ENCODE assay signal across 18 mouse cellular contexts in genomic region chr11:35294670-35295069, GRCm38 (mm10).
DNase-seq lines count a peak whose midpoint lies in the region; ATAC-seq and TF ChIP-seq lines count a peak whose summit lies in the region.
"Had no signal": no experiment of that assay in that cellular context is flagged by ENCODE, and none has a peak within 500 bp of the region (broad histone marks: within the 10 kb centered on the region; RNA-seq: fewer than 3 reads in every experiment).

No protein-coding gene starts in this region.

- H3K9ac ChIP-seq in forebrain, embryonic 13.5 days: no peak overlapping the region
- no peak overlapping the region for H3K9ac ChIP-seq in forebrain, embryonic 11.5 days (ENCODE audit: low read length)
- H3K9ac ChIP-seq in intestine, embryonic 16.5 days (ENCODE audit: low read depth, low read length): no peak overlapping the region
- H3K9ac ChIP-seq in intestine, embryonic 15.5 days: no peak overlapping the region
- no peak overlapping the region for H3K9ac ChIP-seq in kidney, embryonic 16.5 days (replicated peaks; ENCODE audit: low read length)
- H3K9ac ChIP-seq in forebrain, embryonic 15.5 days (replicated peaks): no peak overlapping the region
- no peak overlapping the region for H3K9ac ChIP-seq in stomach, postnatal 0 days (ENCODE audit: low read length)
- H3K9ac ChIP-seq: embryonic facial prominence, embryonic 13.5 days; heart, embryonic 15.5 days had no signal

- H3K4me3 ChIP-seq in forebrain, embryonic 13.5 days: no peak overlapping the region
- H3K4me3 ChIP-seq in forebrain, embryonic 11.5 days (ENCODE audit: low read depth, low read length): no peak overlapping the region
- no peak overlapping the region for H3K4me3 ChIP-seq in intestine, embryonic 16.5 days (ENCODE audit: low read length)
- no peak overlapping the region for H3K4me3 ChIP-seq in intestine, embryonic 15.5 days (replicated peaks)
- no peak overlapping the region for H3K4me3 ChIP-seq in kidney, embryonic 16.5 days (ENCODE audit: low read length)
- no peak overlapping the region for H3K4me3 ChIP-seq in forebrain, embryonic 15.5 days
- H3K4me3 ChIP-seq in stomach, postnatal 0 days (ENCODE audit: low read depth, low read length): no peak overlapping the region
- H3K4me3 ChIP-seq: embryonic facial prominence, embryonic 13.5 days; heart, embryonic 10.5 days; heart, embryonic 15.5 days; hindbrain, embryonic 10.5 days had no signal

- no peak for TF ChIP-seq CTCF in stomach, postnatal 0 days (IDR thresholded peaks at IDR 0.05; ENCODE audit: low read depth)

- peak; percentile 19; the same call in 1 of the 2 replicates for ATAC-seq in forebrain, embryonic 13.5 days
- no peak for ATAC-seq in forebrain, embryonic 11.5 days (replicated peaks; ENCODE audit: low FRiP score)
- ATAC-seq in intestine, embryonic 16.5 days: peak; percentile 21; the same call in 1 of the 2 replicates
- no peak for ATAC-seq in intestine, embryonic 15.5 days
- ATAC-seq in kidney, embryonic 16.5 days (ENCODE audit: low FRiP score, low TSS enrichment): no peak
- 0 out of 2 replicates have a peak, but pooled peaks have one; percentile 18 for ATAC-seq in forebrain, embryonic 15.5 days (replicated peaks)
- no peak for ATAC-seq in stomach, postnatal 0 days (ENCODE audit: low FRiP score, low TSS enrichment)
- ATAC-seq: inflammation-experienced regulatory T-cells, adult 6 months had no signal

- WGBS in forebrain, embryonic 13.5 days: 26% methylated on average over 7 of the region's 7 CpGs
- WGBS in forebrain, embryonic 11.5 days: 56% methylated on average over 7 of the region's 7 CpGs
- WGBS in intestine, embryonic 16.5 days: 50% methylated on average over 7 of the region's 7 CpGs
- WGBS in intestine, embryonic 15.5 days: 59% methylated on average over 7 of the region's 7 CpGs
- 39% methylated on average over 7 of the region's 7 CpGs for WGBS in kidney, embryonic 16.5 days
- 13% methylated on average over 7 of the region's 7 CpGs for WGBS in forebrain, embryonic 15.5 days
- 50% methylated on average over 7 of the region's 7 CpGs for WGBS in stomach, postnatal 0 days

- no peak for TF ChIP-seq EP300 in stomach, postnatal 0 days (optimal IDR thresholded peaks at IDR 0.05)

- no peaks in the 10 kb centered on the region for H3K9me3 ChIP-seq in forebrain, embryonic 13.5 days (replicated peaks)
- H3K9me3 ChIP-seq in forebrain, embryonic 11.5 days (ENCODE audit: control insufficient read depth, low read length): no peaks in the 10 kb centered on the region
- H3K9me3 ChIP-seq in intestine, embryonic 16.5 days (ENCODE audit: control insufficient read depth, low read length): no peaks in the 10 kb centered on the region
- H3K9me3 ChIP-seq in intestine, embryonic 15.5 days: no peaks in the 10 kb centered on the region
- H3K9me3 ChIP-seq in kidney, embryonic 16.5 days (ENCODE audit: low read length): no peaks in the 10 kb centered on the region
- no peaks in the 10 kb centered on the region for H3K9me3 ChIP-seq in forebrain, embryonic 15.5 days
- H3K9me3 ChIP-seq in stomach, postnatal 0 days (ENCODE audit: control insufficient read depth, low read length): no peaks in the 10 kb centered on the region
- H3K9me3 ChIP-seq: embryonic facial prominence, embryonic 13.5 days; heart, embryonic 10.5 days; heart, embryonic 15.5 days; hindbrain, embryonic 10.5 days had no signal

- peaks cover 24% of the 10 kb centered on the region for H3K4me1 ChIP-seq in forebrain, embryonic 13.5 days
- no peaks in the 10 kb centered on the region; the same call in 1 of the 2 replicates for H3K4me1 ChIP-seq in forebrain, embryonic 11.5 days (replicated peaks; ENCODE audit: control insufficient read depth, insufficient read depth, low read length)
- 0 out of 2 replicates have a peak, but pooled peaks cover 8% of the 10 kb centered on the region for H3K4me1 ChIP-seq in intestine, embryonic 16.5 days (ENCODE audit: control insufficient read depth, insufficient read depth, low read length)
- H3K4me1 ChIP-seq in intestine, embryonic 15.5 days (replicated peaks): no peaks in the 10 kb centered on the region
- peaks cover 30% of the 10 kb centered on the region for H3K4me1 ChIP-seq in kidney, embryonic 16.5 days (ENCODE audit: insufficient read depth, low read length)
- H3K4me1 ChIP-seq in forebrain, embryonic 15.5 days: peaks cover 18% of the 10 kb centered on the region
- no peaks in the 10 kb centered on the region; the same call in none of the 2 replicates for H3K4me1 ChIP-seq in stomach, postnatal 0 days (replicated peaks; ENCODE audit: control insufficient read depth, insufficient read depth)

- H3K36me3 ChIP-seq in forebrain, embryonic 13.5 days (ENCODE audit: poor library complexity, severe bottlenecking): no peaks in the 10 kb centered on the region
- no peaks in the 10 kb centered on the region for H3K36me3 ChIP-seq in forebrain, embryonic 11.5 days (ENCODE audit: control insufficient read depth, insufficient read depth, low read length)
- H3K36me3 ChIP-seq in intestine, embryonic 16.5 days (ENCODE audit: control insufficient read depth, insufficient read depth, low read length): no peaks in the 10 kb centered on the region
- no peaks in the 10 kb centered on the region for H3K36me3 ChIP-seq in intestine, embryonic 15.5 days
- no peaks in the 10 kb centered on the region for H3K36me3 ChIP-seq in kidney, embryonic 16.5 days (ENCODE audit: insufficient read depth, low read length)
- H3K36me3 ChIP-seq in forebrain, embryonic 15.5 days: no peaks in the 10 kb centered on the region
- no peaks in the 10 kb centered on the region for H3K36me3 ChIP-seq in stomach, postnatal 0 days (ENCODE audit: control insufficient read depth, insufficient read depth, low read length)
- H3K36me3 ChIP-seq: embryonic facial prominence, embryonic 13.5 days; heart, embryonic 10.5 days; heart, embryonic 15.5 days; hindbrain, embryonic 10.5 days had no signal

- no peak overlapping the region for H3K27ac ChIP-seq in forebrain, embryonic 13.5 days
- H3K27ac ChIP-seq in forebrain, embryonic 11.5 days (ENCODE audit: low read depth, low read length): no peak overlapping the region
- no peak overlapping the region for H3K27ac ChIP-seq in intestine, embryonic 16.5 days (ENCODE audit: low read length)
- H3K27ac ChIP-seq in intestine, embryonic 15.5 days: no peak overlapping the region
- peak overlapping the region; percentile 17; the same call in 1 of the 2 replicates for H3K27ac ChIP-seq in kidney, embryonic 16.5 days (ENCODE audit: low read length)
- H3K27ac ChIP-seq in forebrain, embryonic 15.5 days (replicated peaks): no peak overlapping the region
- no peak overlapping the region for H3K27ac ChIP-seq in stomach, postnatal 0 days (replicated peaks)
- H3K27ac ChIP-seq: embryonic facial prominence, embryonic 13.5 days; hindbrain, embryonic 10.5 days had no signal

- DNase-seq in forebrain, embryonic 11.5 days (ENCODE audit: low spot score): no peak
- no peak for DNase-seq in kidney, adult 18-20 months
- DNase-seq in stomach, postnatal 0 days (ENCODE audit: low spot score): no peak
- DNase-seq: cerebellum, adult 18-20 months; cerebellum, adult 9-11 months; cerebellum, postnatal 36 days; gastrocnemius, postnatal 10 days; heart, adult 18-20 months had no signal

- H3K27me3 ChIP-seq in forebrain, embryonic 13.5 days: peaks cover 8% of the 10 kb centered on the region
- no peaks in the 10 kb centered on the region for H3K27me3 ChIP-seq in forebrain, embryonic 11.5 days (ENCODE audit: control insufficient read depth, insufficient read depth, low read length)
- no peaks in the 10 kb centered on the region for H3K27me3 ChIP-seq in intestine, embryonic 16.5 days (replicated peaks; ENCODE audit: control insufficient read depth, insufficient read depth, low read length)
- H3K27me3 ChIP-seq in intestine, embryonic 15.5 days (replicated peaks): no peaks in the 10 kb centered on the region
- no peaks in the 10 kb centered on the region for H3K27me3 ChIP-seq in kidney, embryonic 16.5 days (ENCODE audit: insufficient read depth, low read length)
- no peaks in the 10 kb centered on the region for H3K27me3 ChIP-seq in forebrain, embryonic 15.5 days
- no peaks in the 10 kb centered on the region for H3K27me3 ChIP-seq in stomach, postnatal 0 days (ENCODE audit: control insufficient read depth, insufficient read depth, low read length)
- H3K27me3 ChIP-seq: embryonic facial prominence, embryonic 13.5 days; heart, embryonic 15.5 days had no signal

- H3K4me2 ChIP-seq in forebrain, embryonic 13.5 days: no peak overlapping the region
- no peak overlapping the region for H3K4me2 ChIP-seq in forebrain, embryonic 11.5 days (ENCODE audit: low read depth, low read length, severe bottlenecking)
- H3K4me2 ChIP-seq in intestine, embryonic 16.5 days (ENCODE audit: low read depth, low read length): no peak overlapping the region
- H3K4me2 ChIP-seq in intestine, embryonic 15.5 days (replicated peaks): no peak overlapping the region
- H3K4me2 ChIP-seq in kidney, embryonic 16.5 days (replicated peaks; ENCODE audit: low read depth, low read length): no peak overlapping the region
- no peak overlapping the region for H3K4me2 ChIP-seq in forebrain, embryonic 15.5 days (replicated peaks)
- H3K4me2 ChIP-seq in stomach, postnatal 0 days (replicated peaks; ENCODE audit: low read depth): no peak overlapping the region
- H3K4me2 ChIP-seq: embryonic facial prominence, embryonic 13.5 days; heart, embryonic 15.5 days had no signal

Comparison
In these comparisons a context has a peak if more than half of its experiments do, and no peak if none do; other contexts are left out.
1. ATAC-seq: peak in forebrain, embryonic 13.5 days (single experiment), intestine, embryonic 16.5 days (single experiment) and forebrain, embryonic 15.5 days (single experiment); none in forebrain, embryonic 11.5 days (single experiment), intestine, embryonic 15.5 days (single experiment), kidney, embryonic 16.5 days (single experiment) and stomach, postnatal 0 days (single experiment).